Mouse (Mus musculus) thymus, adult 2 months (tissue): Measurements from ENCODE around the gene Fam71b.

Source experiments
- CTCF ChIP-seq: fragments of 200-500 bp; IDR thresholded peaks from 2 replicates; pipeline ENCODE4 v1.5.1; 2012; ENCODE audit warnings: mild to moderate bottlenecking, control low read depth, low read length, moderate library complexity, borderline replicate concordance; ENCODE audit not compliant: control insufficient read depth, poor library complexity, insufficient read depth; ENCODE audit errors: extremely low read depth
- POLR2A ChIP-seq: fragments of 200-500 bp; IDR thresholded peaks from 2 replicates; pipeline ENCODE4 v1.6.1; 2012; ENCODE audit warnings: mild to moderate bottlenecking, low read length, control low read depth, moderate library complexity; ENCODE audit not compliant: control insufficient read depth, poor library complexity, insufficient read depth; ENCODE audit errors: extremely low read depth

DNA sequence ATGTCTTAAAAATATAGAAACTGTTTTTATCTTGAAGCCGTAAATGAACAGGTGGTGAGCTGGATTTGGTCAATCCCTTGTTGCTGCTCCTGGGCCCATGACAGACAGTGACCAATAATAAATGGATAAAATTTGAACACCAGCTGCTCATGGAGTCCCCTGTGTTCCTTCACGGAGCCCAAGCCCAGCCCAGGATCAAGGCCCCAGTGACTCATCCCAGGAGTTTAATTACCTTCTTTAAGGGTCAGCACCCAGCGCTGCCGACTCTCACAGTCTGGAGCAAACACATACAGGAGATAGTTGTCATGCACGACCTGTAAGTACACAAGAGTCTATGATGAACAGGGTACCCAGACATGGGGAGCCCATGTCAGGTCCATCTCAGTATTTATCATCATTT is 30.6 kb upstream of the Fam71b start:
- TF ChIP-seq CTCF (no peak), POLR2A (no peak)
